Mouse (Mus musculus): Measurements from ENCODE around the gene Caskin1. TPM values are rescaled to one million over a fixed set of nuclear protein-coding genes. Genes with fewer than 3 reads are reported as not detected.

The Caskin1 gene
- polyA plus RNA-seq, 1 experiment from 2014 or later, result 30.4 TPM

- no peaks in the 10 kb centered on the region for H3K9me3 ChIP-seq (ENCODE audit: control insufficient read depth, low read length)
- H3K9ac ChIP-seq (replicated peaks; ENCODE audit: low read depth, low read length), result peak within 1 kb of the TSS; percentile 97
- H3K27me3 ChIP-seq (replicated peaks; ENCODE audit: control insufficient read depth, insufficient read depth, low read length), result no peaks in the 10 kb centered on the region
- H3K36me3 ChIP-seq (ENCODE audit: control insufficient read depth, insufficient read depth), result no peaks in the 10 kb centered on the region
- peak within 1 kb of the TSS; percentile 88 for H3K4me2 ChIP-seq (ENCODE audit: low read length)
- under 1% methylated on average over 40 of the region's 40 CpGs for WGBS
- H3K27ac ChIP-seq (ENCODE audit: low read length), result peak within 1 kb of the TSS; percentile 92
- ATAC-seq, result peak; percentile 98
- peaks cover 49% of the 10 kb centered on the region for H3K4me1 ChIP-seq (replicated peaks; ENCODE audit: control insufficient read depth, insufficient read depth, low read length)
- H3K4me3 ChIP-seq (replicated peaks; ENCODE audit: low read length), result peak within 1 kb of the TSS; percentile 98
Measured at GRCm38 (mm10) chr17:24527723-24528559, 39.5 kb downstream of the Caskin1 start, which contains the start of gene Traf7. Gene Traf7 (minus strand): TSS chr17:24527938.

- 0% methylated on average over 8 of the region's 8 CpGs for WGBS
- Histone ChIP-seq H3K27ac (ENCODE audit: low read length) (peak overlapping the region; percentile 92), H3K36me3 (ENCODE audit: control insufficient read depth, insufficient read depth) (no peaks in the 10 kb centered on the region), H3K9ac (replicated peaks; ENCODE audit: low read depth, low read length) (peak overlapping the region; percentile 74), H3K4me3 (replicated peaks; ENCODE audit: low read length) (peak overlapping the region; percentile 67), H3K9me3 (ENCODE audit: control insufficient read depth, low read length) (no peaks in the 10 kb centered on the region), H3K4me2 (ENCODE audit: low read length) (peak overlapping the region; percentile 88), H3K4me1 (replicated peaks; ENCODE audit: control insufficient read depth, insufficient read depth, low read length) (peaks cover 55% of the 10 kb centered on the region), H3K27me3 (replicated peaks; ENCODE audit: control insufficient read depth, insufficient read depth, low read length) (no peaks in the 10 kb centered on the region)
- no peak for ATAC-seq
Measured at GRCm38 (mm10) chr17:24528560-24528918, 40.1 kb downstream of the Caskin1 start.

- peak overlapping the region; percentile 67 for H3K4me3 ChIP-seq (replicated peaks; ENCODE audit: low read length)
- peak overlapping the region; percentile 88 for H3K4me2 ChIP-seq (ENCODE audit: low read length)
- no peak overlapping the region; the same call in 1 of the 2 replicates for H3K27ac ChIP-seq (ENCODE audit: low read length)
- H3K9me3 ChIP-seq (ENCODE audit: control insufficient read depth, low read length), result no peaks in the 10 kb centered on the region
- H3K4me1 ChIP-seq (replicated peaks; ENCODE audit: control insufficient read depth, insufficient read depth, low read length), result peaks cover 57% of the 10 kb centered on the region
- H3K9ac ChIP-seq (replicated peaks; ENCODE audit: low read depth, low read length), result peak overlapping the region; percentile 74
- H3K36me3 ChIP-seq (ENCODE audit: control insufficient read depth, insufficient read depth), result no peaks in the 10 kb centered on the region
- 0% methylated on average over 4 of the region's 4 CpGs for WGBS
- no peaks in the 10 kb centered on the region for H3K27me3 ChIP-seq (replicated peaks; ENCODE audit: control insufficient read depth, insufficient read depth, low read length)
- no peak for ATAC-seq
Measured at GRCm38 (mm10) chr17:24529007-24529451, 40.6 kb downstream of the Caskin1 start.

- 23% methylated on average over 5 of the region's 5 CpGs for WGBS
- Histone ChIP-seq H3K27ac (ENCODE audit: low read length) (no peak overlapping the region), H3K4me1 (replicated peaks; ENCODE audit: control insufficient read depth, insufficient read depth, low read length) (peaks cover 57% of the 10 kb centered on the region)
Measured at GRCm38 (mm10) chr17:24529883-24530282, 41.5 kb downstream of the Caskin1 start.

GRCm38 (mm10) chr17:24530361-24531050 is 42.1 kb downstream of the Caskin1 start:
- no peak for ATAC-seq
- Histone ChIP-seq H3K36me3 (ENCODE audit: control insufficient read depth, insufficient read depth) (no peaks in the 10 kb centered on the region), H3K27ac (ENCODE audit: low read length) (no peak overlapping the region), H3K27me3 (replicated peaks; ENCODE audit: control insufficient read depth, insufficient read depth, low read length) (no peaks in the 10 kb centered on the region), H3K9me3 (ENCODE audit: control insufficient read depth, low read length) (no peaks in the 10 kb centered on the region), H3K4me1 (replicated peaks; ENCODE audit: control insufficient read depth, insufficient read depth, low read length) (peaks cover 55% of the 10 kb centered on the region), H3K4me2 (ENCODE audit: low read length) (peak overlapping the region; percentile 88), H3K4me3 (replicated peaks; ENCODE audit: low read length) (no peak overlapping the region; the same call in 1 of the 2 replicates), H3K9ac (replicated peaks; ENCODE audit: low read depth, low read length) (peak overlapping the region; percentile 74)
- 27% methylated on average over 8 of the region's 8 CpGs for WGBS

More at GRCm38 (mm10) chr17:24529883-24530282, 41.5 kb downstream of the Caskin1 start:
- Histone ChIP-seq H3K4me2 (ENCODE audit: low read length) (peak overlapping the region; percentile 88), H3K4me3 (replicated peaks; ENCODE audit: low read length) (peak overlapping the region; percentile 67), H3K9ac (replicated peaks; ENCODE audit: low read depth, low read length) (peak overlapping the region; percentile 74), H3K27me3 (replicated peaks; ENCODE audit: control insufficient read depth, insufficient read depth, low read length) (no peaks in the 10 kb centered on the region), H3K36me3 (ENCODE audit: control insufficient read depth, insufficient read depth) (no peaks in the 10 kb centered on the region), H3K9me3 (ENCODE audit: control insufficient read depth, low read length) (no peaks in the 10 kb centered on the region)
- ATAC-seq, result no peak

- Histone ChIP-seq H3K4me2 (ENCODE audit: low read length) (no peak overlapping the region), H3K27ac (ENCODE audit: low read length) (no peak overlapping the region), H3K4me3 (replicated peaks; ENCODE audit: low read length) (no peak overlapping the region), H3K9ac (replicated peaks; ENCODE audit: low read depth, low read length) (no peak overlapping the region), H3K9me3 (ENCODE audit: control insufficient read depth, low read length) (no peaks in the 10 kb centered on the region), H3K36me3 (ENCODE audit: control insufficient read depth, insufficient read depth) (no peaks in the 10 kb centered on the region), H3K4me1 (replicated peaks; ENCODE audit: control insufficient read depth, insufficient read depth, low read length) (peaks cover 55% of the 10 kb centered on the region), H3K27me3 (replicated peaks; ENCODE audit: control insufficient read depth, insufficient read depth, low read length) (no peaks in the 10 kb centered on the region)
- ATAC-seq, result no peak
- 77% methylated on average over 3 of the region's 3 CpGs for WGBS
Measured at GRCm38 (mm10) chr17:24531064-24531463, 42.7 kb downstream of the Caskin1 start.

- ATAC-seq, result no peak
- no peaks in the 10 kb centered on the region for H3K9me3 ChIP-seq (ENCODE audit: control insufficient read depth, low read length)
- H3K27me3 ChIP-seq (replicated peaks; ENCODE audit: control insufficient read depth, insufficient read depth, low read length), result no peaks in the 10 kb centered on the region
- H3K4me2 ChIP-seq (ENCODE audit: low read length), result no peak overlapping the region
- no peak overlapping the region for H3K4me3 ChIP-seq (replicated peaks; ENCODE audit: low read length)
- H3K36me3 ChIP-seq (ENCODE audit: control insufficient read depth, insufficient read depth), result no peaks in the 10 kb centered on the region
- H3K4me1 ChIP-seq (replicated peaks; ENCODE audit: control insufficient read depth, insufficient read depth, low read length), result peaks cover 51% of the 10 kb centered on the region
- no peak overlapping the region for H3K27ac ChIP-seq (ENCODE audit: low read length)
- 79% methylated on average over 7 of the region's 7 CpGs for WGBS
- no peak overlapping the region for H3K9ac ChIP-seq (replicated peaks; ENCODE audit: low read depth, low read length)
Measured at GRCm38 (mm10) chr17:24532045-24532444, 43.6 kb downstream of the Caskin1 start.

GRCm38 (mm10) chr17:24533099-24533992 is 44.9 kb downstream of the Caskin1 start:
- peak overlapping the region; percentile 60 for H3K9ac ChIP-seq (replicated peaks; ENCODE audit: low read depth, low read length)
- ATAC-seq, result peak; percentile 67
- no peak overlapping the region for H3K27ac ChIP-seq (ENCODE audit: low read length)
- H3K27me3 ChIP-seq (replicated peaks; ENCODE audit: control insufficient read depth, insufficient read depth, low read length), result no peaks in the 10 kb centered on the region
- H3K9me3 ChIP-seq (ENCODE audit: control insufficient read depth, low read length), result no peaks in the 10 kb centered on the region
- H3K4me2 ChIP-seq (ENCODE audit: low read length), result peak overlapping the region; percentile 75
- peaks cover 61% of the 10 kb centered on the region for H3K4me1 ChIP-seq (replicated peaks; ENCODE audit: control insufficient read depth, insufficient read depth, low read length)
- H3K4me3 ChIP-seq (replicated peaks; ENCODE audit: low read length), result peak overlapping the region; percentile 39
- H3K36me3 ChIP-seq (ENCODE audit: control insufficient read depth, insufficient read depth), result no peaks in the 10 kb centered on the region
- 5% methylated on average over 53 of the region's 53 CpGs for WGBS

Measured in forebrain, embryonic 16.5 days (tissue).